Mouse (Mus musculus): ENCODE data around the gene Wnt4. TPM values are rescaled to one million over a fixed set of nuclear protein-coding genes. Genes with fewer than 3 reads are reported as not detected.

The Wnt4 gene
- polyA plus RNA-seq, 1 experiment: not detected

- TF ChIP-seq CTCF (IDR thresholded peaks at IDR 0.05; ENCODE audit: low read depth, low read length) (no peak), POLR2A (IDR thresholded peaks at IDR 0.05; ENCODE audit: borderline replicate concordance, low read depth, low read length) (no peak)
- H3K4me3 ChIP-seq (ENCODE audit: insufficient read depth, low read length): no peak overlapping the region
- H3K4me1 ChIP-seq (ENCODE audit: control insufficient read depth, insufficient read depth, low read length): no peaks in the 10 kb centered on the region
- H3K27ac ChIP-seq (ENCODE audit: insufficient read depth, low read depth, low read length): no peak overlapping the region
Observed at GRCm38 (mm10) chr4:137254206-137254976, 22.9 kb upstream of the Wnt4 start.

- Histone ChIP-seq H3K27ac (ENCODE audit: insufficient read depth, low read depth, low read length) (no peak overlapping the region), H3K4me3 (ENCODE audit: insufficient read depth, low read length) (no peak overlapping the region), H3K4me1 (ENCODE audit: control insufficient read depth, insufficient read depth, low read length) (no peaks in the 10 kb centered on the region)
- TF ChIP-seq CTCF (IDR thresholded peaks at IDR 0.05; ENCODE audit: low read depth, low read length) (no peak), POLR2A (IDR thresholded peaks at IDR 0.05; ENCODE audit: borderline replicate concordance, low read depth, low read length) (no peak)
Observed at GRCm38 (mm10) chr4:137255568-137255967, 21.7 kb upstream of the Wnt4 start.

DNA sequence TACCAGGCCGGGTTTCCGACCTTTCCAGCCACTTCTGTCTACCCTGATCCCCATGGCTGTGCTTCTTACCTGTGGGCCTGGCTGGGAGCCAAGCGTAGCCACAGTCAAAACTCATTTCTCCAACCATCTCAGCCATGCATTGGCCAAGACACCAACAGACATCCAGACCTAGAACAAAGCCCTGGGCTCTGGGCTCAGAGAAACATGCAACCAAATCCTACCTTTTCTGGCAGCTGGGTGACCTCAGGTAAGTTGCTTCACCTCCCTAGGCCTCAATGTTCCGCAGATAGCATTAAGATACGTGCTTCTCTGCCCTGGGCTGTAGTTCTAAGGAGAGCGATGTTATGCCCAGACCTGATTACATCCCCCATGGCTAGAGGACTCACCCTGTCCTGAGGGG is 15.5 kb upstream of the Wnt4 start:
- Histone ChIP-seq H3K4me3 (ENCODE audit: insufficient read depth, low read length) (no peak overlapping the region), H3K27ac (ENCODE audit: insufficient read depth, low read depth, low read length) (no peak overlapping the region), H3K4me1 (ENCODE audit: control insufficient read depth, insufficient read depth, low read length) (no peaks in the 10 kb centered on the region)
- no peak for TF ChIP-seq POLR2A (IDR thresholded peaks at IDR 0.05; ENCODE audit: borderline replicate concordance, low read depth, low read length)

GRCm38 (mm10) chr4:137264066-137264465 is 13.2 kb upstream of the Wnt4 start:
- no peak overlapping the region for H3K4me3 ChIP-seq (ENCODE audit: insufficient read depth, low read length)
- H3K4me1 ChIP-seq (ENCODE audit: control insufficient read depth, insufficient read depth, low read length): no peaks in the 10 kb centered on the region
- TF ChIP-seq POLR2A (IDR thresholded peaks at IDR 0.05; ENCODE audit: borderline replicate concordance, low read depth, low read length) (no peak), CTCF (IDR thresholded peaks at IDR 0.05; ENCODE audit: low read depth, low read length) (no peak)
- H3K27ac ChIP-seq (ENCODE audit: insufficient read depth, low read depth, low read length): no peak overlapping the region

GRCm38 (mm10) chr4:137265116-137265515 is 12.2 kb upstream of the Wnt4 start:
- Histone ChIP-seq H3K27ac (ENCODE audit: insufficient read depth, low read depth, low read length) (no peak overlapping the region), H3K4me1 (ENCODE audit: control insufficient read depth, insufficient read depth, low read length) (no peaks in the 10 kb centered on the region), H3K4me3 (ENCODE audit: insufficient read depth, low read length) (no peak overlapping the region)
- TF ChIP-seq POLR2A (IDR thresholded peaks at IDR 0.05; ENCODE audit: borderline replicate concordance, low read depth, low read length) (no peak), CTCF (IDR thresholded peaks at IDR 0.05; ENCODE audit: low read depth, low read length) (no peak)

- Histone ChIP-seq H3K27ac (ENCODE audit: insufficient read depth, low read depth, low read length) (no peak overlapping the region), H3K4me3 (ENCODE audit: insufficient read depth, low read length) (no peak overlapping the region)
- TF ChIP-seq POLR2A (IDR thresholded peaks at IDR 0.05; ENCODE audit: borderline replicate concordance, low read depth, low read length) (no peak), CTCF (IDR thresholded peaks at IDR 0.05; ENCODE audit: low read depth, low read length) (no peak)
Observed at GRCm38 (mm10) chr4:137268541-137268940, 8.7 kb upstream of the Wnt4 start.

GRCm38 (mm10) chr4:137271856-137272255 is 5.4 kb upstream of the Wnt4 start:
- no peak overlapping the region for H3K27ac ChIP-seq (ENCODE audit: insufficient read depth, low read depth, low read length)
- TF ChIP-seq CTCF (IDR thresholded peaks at IDR 0.05; ENCODE audit: low read depth, low read length) (no peak), POLR2A (IDR thresholded peaks at IDR 0.05; ENCODE audit: borderline replicate concordance, low read depth, low read length) (no peak)
- no peak overlapping the region for H3K4me3 ChIP-seq (ENCODE audit: insufficient read depth, low read length)
- H3K4me1 ChIP-seq (ENCODE audit: control insufficient read depth, insufficient read depth, low read length): no peaks in the 10 kb centered on the region

More at GRCm38 (mm10) chr4:137268541-137268940, 8.7 kb upstream of the Wnt4 start:
- H3K4me1 ChIP-seq (ENCODE audit: control insufficient read depth, insufficient read depth, low read length): no peaks in the 10 kb centered on the region

GRCm38 (mm10) chr4:137274304-137274703 is 3.0 kb upstream of the Wnt4 start:
- Histone ChIP-seq H3K4me3 (ENCODE audit: insufficient read depth, low read length) (no peak overlapping the region), H3K4me1 (ENCODE audit: control insufficient read depth, insufficient read depth, low read length) (no peaks in the 10 kb centered on the region), H3K27ac (ENCODE audit: insufficient read depth, low read depth, low read length) (no peak overlapping the region)
- TF ChIP-seq CTCF (IDR thresholded peaks at IDR 0.05; ENCODE audit: low read depth, low read length): no peak
- no peak for TF ChIP-seq POLR2A (IDR thresholded peaks at IDR 0.05; ENCODE audit: borderline replicate concordance, low read depth, low read length)

DNA sequence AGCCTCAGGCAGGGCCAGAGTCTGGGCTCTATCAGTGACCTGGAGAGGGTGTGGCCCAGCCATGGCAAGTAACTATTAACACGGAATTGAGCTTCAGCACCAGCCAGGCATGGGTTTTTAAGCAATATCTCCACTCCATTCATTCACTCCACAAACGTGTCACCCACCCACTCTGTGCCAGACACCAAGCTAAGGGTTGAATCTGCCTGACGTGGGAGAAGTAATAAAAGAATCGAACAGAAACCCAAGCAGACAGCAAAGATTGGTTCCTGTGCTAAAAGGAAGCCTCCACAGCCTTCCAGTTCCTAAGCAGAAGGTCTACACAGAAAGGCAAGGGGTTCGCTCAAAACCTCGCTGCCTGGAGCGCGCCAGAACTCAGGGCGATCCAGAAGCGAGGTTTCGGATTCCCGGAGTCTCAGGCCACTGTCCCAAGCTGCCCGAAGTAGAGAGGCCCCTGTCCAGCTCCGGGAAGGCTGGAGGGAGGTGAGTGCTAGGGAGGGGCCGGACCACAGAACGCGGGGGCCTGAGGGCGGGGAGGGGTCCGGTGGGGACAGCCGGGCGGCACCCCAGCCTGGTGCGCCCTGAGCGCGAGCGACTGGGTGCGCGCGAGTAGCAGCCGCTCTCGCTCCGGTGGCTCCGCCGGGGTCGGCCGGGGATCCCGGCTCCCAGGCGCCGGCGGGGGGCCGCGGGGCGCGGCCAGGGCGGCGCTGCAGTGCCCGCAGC is 685 bp upstream of the Wnt4 start:
- H3K4me1 ChIP-seq (ENCODE audit: control insufficient read depth, insufficient read depth, low read length): no peaks in the 10 kb centered on the region
- H3K4me3 ChIP-seq (ENCODE audit: insufficient read depth, low read length): no peak overlapping the region
- TF ChIP-seq POLR2A (IDR thresholded peaks at IDR 0.05; ENCODE audit: borderline replicate concordance, low read depth, low read length) (no peak), CTCF (IDR thresholded peaks at IDR 0.05; ENCODE audit: low read depth, low read length) (no peak)
- no peak overlapping the region for H3K27ac ChIP-seq (ENCODE audit: insufficient read depth, low read depth, low read length)

DNA sequence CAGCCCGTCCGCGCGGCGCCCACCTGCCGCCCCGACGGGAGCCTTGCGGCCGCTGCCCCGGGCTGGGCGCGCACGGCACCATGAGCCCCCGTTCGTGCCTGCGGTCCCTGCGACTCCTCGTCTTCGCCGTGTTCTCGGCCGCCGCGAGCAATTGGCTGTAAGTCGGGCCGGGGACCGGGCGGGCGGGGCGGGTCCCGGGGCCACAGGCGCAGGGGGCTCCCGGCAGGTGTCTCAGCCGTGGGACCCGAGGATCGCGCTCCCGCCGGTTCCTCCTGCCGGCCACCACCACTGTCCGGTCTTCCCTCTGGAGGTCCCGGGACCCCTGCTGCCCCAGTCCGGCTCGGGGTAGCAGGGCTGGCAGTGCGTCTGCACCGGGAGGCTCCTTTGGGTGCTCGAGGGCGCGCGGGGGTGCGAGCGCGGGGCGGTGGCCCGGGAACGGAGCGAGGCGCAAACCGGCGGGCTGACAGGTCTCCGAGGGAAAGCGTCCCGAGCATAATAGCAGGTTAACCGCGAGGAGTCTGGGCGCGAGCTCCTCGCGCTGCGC is 383 bp downstream of the Wnt4 start:
- no peaks in the 10 kb centered on the region for H3K4me1 ChIP-seq (ENCODE audit: control insufficient read depth, insufficient read depth, low read length)
- H3K4me3 ChIP-seq (ENCODE audit: insufficient read depth, low read length): no peak overlapping the region
- no peak for TF ChIP-seq CTCF (IDR thresholded peaks at IDR 0.05; ENCODE audit: low read depth, low read length)
- TF ChIP-seq POLR2A (IDR thresholded peaks at IDR 0.05; ENCODE audit: borderline replicate concordance, low read depth, low read length): no peak
- no peak overlapping the region for H3K27ac ChIP-seq (ENCODE audit: insufficient read depth, low read depth, low read length)

All from bone marrow macrophage, adult 2 months (primary cell).